Mouse (Mus musculus) spleen, adult 18-20 months (tissue): ENCODE results near the gene Ralgapa2.
"Not testable (repeated sequence)": the region's sequence is repeated elsewhere in the genome, so short reads cannot be mapped to it uniquely, and the experiment has no call there.

Experiments
- DNase-seq, 2 experiments: peaks; one replicate each; pipeline ENCODE4 v3.0.0; 2022; ENCODE audit warnings: mixed read lengths in 2 of 2

The Ralgapa2 gene

GRCm38 (mm10) chr2:146496995-146497394, 15.1 kb downstream of the Ralgapa2 start:
- no peak for DNase-seq

- DNase-seq = no peak
Observed at GRCm38 (mm10) chr2:146495781-146496180, 16.4 kb downstream of the Ralgapa2 start.

GRCm38 (mm10) chr2:146493354-146493946, 18.7 kb downstream of the Ralgapa2 start:
- DNase-seq = no peak

GRCm38 (mm10) chr2:146491830-146492610, 20.1 kb downstream of the Ralgapa2 start:
- DNase-seq = no peak

- no peak for DNase-seq
Observed at GRCm38 (mm10) chr2:146490926-146491325, 21.2 kb downstream of the Ralgapa2 start.

GRCm38 (mm10) chr2:146488291-146488690, 23.9 kb downstream of the Ralgapa2 start:
- no peak for DNase-seq

GRCm38 (mm10) chr2:146482859-146483258, 29.3 kb downstream of the Ralgapa2 start:
- DNase-seq = no peak

GRCm38 (mm10) chr2:146477491-146477890, 34.7 kb downstream of the Ralgapa2 start:
- DNase-seq = no peak

GRCm38 (mm10) chr2:146476428-146476972, 35.6 kb downstream of the Ralgapa2 start:
- DNase-seq = no peak

- no peak for DNase-seq
Observed at GRCm38 (mm10) chr2:146476001-146476400, 36.1 kb downstream of the Ralgapa2 start.

GRCm38 (mm10) chr2:146470947-146471346, 41.2 kb downstream of the Ralgapa2 start:
- DNase-seq = no peak

GRCm38 (mm10) chr2:146469707-146470420, 42.3 kb downstream of the Ralgapa2 start:
- no peak for DNase-seq

- no peak for DNase-seq
Observed at GRCm38 (mm10) chr2:146468898-146469297, 43.2 kb downstream of the Ralgapa2 start.

GRCm38 (mm10) chr2:146468016-146468415, 44.1 kb downstream of the Ralgapa2 start:
- DNase-seq = no peak

GRCm38 (mm10) chr2:146466811-146467210, 45.3 kb downstream of the Ralgapa2 start:
- not testable (repeated sequence) for DNase-seq

GRCm38 (mm10) chr2:146457494-146457893, 54.6 kb downstream of the Ralgapa2 start:
- DNase-seq = no peak

GRCm38 (mm10) chr2:146456612-146457011, 55.5 kb downstream of the Ralgapa2 start:
- no peak for DNase-seq

GRCm38 (mm10) chr2:146456062-146456461, 56.1 kb downstream of the Ralgapa2 start:
- DNase-seq = no peak

GRCm38 (mm10) chr2:146444009-146444408, 68.1 kb downstream of the Ralgapa2 start:
- DNase-seq = no peak

- DNase-seq = no peak
Observed at GRCm38 (mm10) chr2:146443291-146443875, 68.8 kb downstream of the Ralgapa2 start.

- DNase-seq = no peak
Observed at GRCm38 (mm10) chr2:146441711-146442110, 70.4 kb downstream of the Ralgapa2 start.

- no peak for DNase-seq
Observed at GRCm38 (mm10) chr2:146428751-146429150, 83.4 kb downstream of the Ralgapa2 start.

GRCm38 (mm10) chr2:146427380-146427779, 84.8 kb downstream of the Ralgapa2 start:
- no peak for DNase-seq
